Mouse (Mus musculus): ENCODE results near the gene Crcp.

DNA sequence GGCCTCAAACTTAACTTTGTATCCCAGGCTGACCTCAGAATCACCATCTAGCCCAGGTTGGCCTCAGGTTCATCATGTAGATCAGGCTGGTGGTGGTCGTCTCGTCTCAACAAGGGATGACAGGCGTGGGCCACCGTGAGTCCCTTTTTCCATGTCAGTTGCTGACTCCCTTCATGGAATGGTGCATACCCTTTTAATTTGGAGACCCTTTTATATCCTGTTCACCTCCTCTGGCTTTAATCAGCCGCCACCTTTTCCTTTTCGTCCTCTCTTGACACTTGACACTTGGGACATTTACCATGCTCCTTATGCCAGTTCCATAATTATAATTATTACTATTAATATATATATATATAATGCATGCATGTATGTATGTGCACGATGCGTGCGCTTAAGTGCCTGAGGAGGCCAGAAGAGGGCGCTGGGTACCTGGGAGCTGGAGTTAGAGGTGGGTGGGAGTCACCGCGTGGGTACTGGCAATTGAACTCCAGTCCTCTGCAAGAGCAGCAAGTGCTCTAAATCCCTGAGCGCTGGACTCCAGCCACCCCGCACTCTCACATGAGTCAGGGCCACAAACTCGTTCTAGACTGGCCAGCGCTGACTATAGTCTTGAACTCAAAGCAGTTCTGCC, 51.1 kb downstream of the Crcp start:
- TF ChIP-seq POLR2A (IDR thresholded peaks at IDR 0.05; ENCODE audit: low read depth, low read length) (no peak), CTCF (IDR thresholded peaks at IDR 0.05; ENCODE audit: extremely low read depth, insufficient read depth, insufficient read length, insufficient replicate concordance) (0 out of 2 replicates have a peak, but pooled peaks have one; percentile 6)
